Mouse (Mus musculus) thymus, adult 2 months (tissue): ENCODE measurements at regions not wholly inside any gene's neighbourhood (a gene's known extent, or its start where the extent isn't known, plus 50 kb on each side); places are given as distances from the start of the nearest gene placed in this dataset.

Experiments used
- CTCF ChIP-seq: fragments of 200-500 bp; IDR thresholded peaks from 2 replicates; pipeline ENCODE4 v1.5.1; 2012; ENCODE audit warnings: mild to moderate bottlenecking, control low read depth, low read length, moderate library complexity, borderline replicate concordance; ENCODE audit not compliant: control insufficient read depth, poor library complexity, insufficient read depth; ENCODE audit errors: extremely low read depth
- POLR2A ChIP-seq: fragments of 200-500 bp; IDR thresholded peaks from 2 replicates; pipeline ENCODE4 v1.6.1; 2012; ENCODE audit warnings: mild to moderate bottlenecking, low read length, control low read depth, moderate library complexity; ENCODE audit not compliant: control insufficient read depth, poor library complexity, insufficient read depth; ENCODE audit errors: extremely low read depth

- no peak for TF ChIP-seq CTCF
- no peak for TF ChIP-seq POLR2A
Measured at GRCm38 (mm10) chr10:8951236-8951825, 65.5 kb upstream of the Sash1 start.
